Mouse (Mus musculus) MN1 (cell line): ENCODE measurements around the gene Sytl3.

Source experiments
- DNase-seq: peaks from one replicate; pipeline ENCODE4 v3.0.0-alpha.2; 2016; ENCODE audit warnings: low spot score

Sytl3 gene

DNA sequence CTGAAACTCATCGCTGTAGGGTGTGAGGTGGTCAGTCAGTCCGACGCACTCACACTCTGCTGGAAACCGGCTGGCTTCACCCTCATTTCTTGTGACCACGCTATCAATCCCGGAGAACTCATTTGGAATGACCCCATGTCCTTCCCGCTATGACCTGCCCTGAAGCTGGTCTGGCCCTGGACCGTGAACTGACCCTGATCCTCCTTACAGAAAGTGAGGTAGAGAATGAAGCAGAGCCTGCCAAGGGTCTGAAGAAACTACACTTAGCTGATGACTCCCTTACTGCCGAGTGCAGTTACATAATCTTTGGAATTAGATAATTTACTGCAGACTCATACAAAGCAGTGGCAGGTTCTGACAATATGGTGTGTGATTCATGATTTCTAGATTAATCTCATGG lies 96.3 kb downstream of the Sytl3 start:
- no peak for DNase-seq

DNA sequence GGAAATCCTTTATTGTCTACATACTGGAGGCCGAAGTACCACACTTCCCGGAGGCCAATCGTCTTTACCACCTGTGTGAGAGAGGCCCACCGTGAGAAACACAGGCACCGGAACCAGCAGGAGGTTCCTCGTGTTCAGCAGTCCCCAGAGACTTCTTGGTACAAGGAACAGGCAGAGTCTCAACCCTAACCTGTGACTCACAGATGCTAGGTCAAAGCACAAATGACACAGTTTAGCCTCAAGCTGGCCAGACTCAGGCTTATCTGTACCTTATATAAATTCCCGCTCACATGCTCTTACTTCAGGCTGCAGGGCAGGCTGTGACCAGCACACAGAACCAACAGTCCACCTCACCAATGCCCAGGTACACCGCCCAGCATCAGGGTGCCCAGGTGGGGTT lies 97.0 kb downstream of the Sytl3 start:
- DNase-seq = no peak

DNA sequence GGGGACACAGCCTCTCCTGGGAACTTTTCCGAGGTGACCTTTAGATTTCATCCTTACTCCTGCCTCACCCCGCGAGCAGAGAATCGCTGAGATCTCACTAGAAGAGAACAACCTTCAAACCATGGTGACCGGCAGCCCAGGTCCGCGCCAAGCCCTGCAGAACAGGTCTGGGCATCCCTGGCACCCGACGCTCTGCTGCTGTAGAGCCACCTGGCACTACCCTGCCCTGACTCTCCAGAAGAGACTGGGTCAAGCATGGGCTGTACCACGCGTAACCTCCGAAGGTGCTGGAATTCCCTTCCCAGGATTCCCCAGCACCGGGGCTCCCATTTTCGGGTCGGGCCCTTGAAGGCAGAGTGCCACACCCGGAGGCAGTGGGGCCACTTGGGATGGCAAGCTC lies 99.0 kb downstream of the Sytl3 start:
- DNase-seq = no peak

DNA sequence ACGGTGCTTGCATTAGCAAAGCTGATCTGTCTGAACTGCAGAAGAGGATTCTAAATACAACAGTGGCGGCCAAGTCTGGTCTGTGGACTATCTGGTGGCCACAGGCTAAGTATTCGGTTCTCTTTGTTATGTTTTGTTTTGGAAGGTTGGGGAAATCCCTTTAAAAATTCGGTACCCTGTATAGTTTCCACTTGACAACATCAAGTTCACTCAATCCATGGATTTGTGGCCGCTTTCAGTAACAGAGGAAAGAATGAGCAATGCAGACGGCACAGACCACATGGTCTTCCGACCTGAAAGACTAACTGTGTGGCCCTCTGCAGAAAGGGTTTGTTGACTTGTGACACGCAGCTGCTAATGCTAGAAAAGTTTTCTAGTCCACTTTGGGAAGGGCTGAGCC lies 100.0 kb downstream of the Sytl3 start:
- no peak for DNase-seq

DNA sequence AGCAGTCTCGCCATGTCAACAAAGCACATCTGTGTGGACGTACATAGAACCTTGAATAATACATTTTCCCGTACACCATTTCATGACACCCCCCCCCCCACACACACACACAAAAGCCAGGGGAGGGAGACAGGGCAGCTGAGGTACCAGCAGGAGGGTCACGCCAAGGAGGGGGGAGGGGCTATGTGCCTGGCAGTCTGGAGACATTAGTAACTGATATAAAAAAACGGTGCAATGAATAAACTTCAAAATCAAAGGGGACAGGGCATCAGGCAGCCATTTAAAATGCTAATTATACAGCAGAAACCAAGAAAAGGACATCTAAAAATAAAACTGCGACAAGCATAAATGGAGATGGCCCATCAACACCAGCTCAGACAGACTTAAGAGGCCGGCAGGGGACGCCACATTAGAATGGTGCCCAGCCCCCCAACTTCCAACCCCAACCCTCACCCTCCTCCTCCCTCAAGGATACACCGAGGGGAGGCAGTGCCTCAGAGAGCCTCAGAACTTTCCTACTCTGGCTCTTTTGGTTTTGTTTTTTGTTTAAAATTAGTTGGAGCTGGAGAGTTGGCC lies 100.9 kb downstream of the Sytl3 start:
- DNase-seq = no peak

DNA sequence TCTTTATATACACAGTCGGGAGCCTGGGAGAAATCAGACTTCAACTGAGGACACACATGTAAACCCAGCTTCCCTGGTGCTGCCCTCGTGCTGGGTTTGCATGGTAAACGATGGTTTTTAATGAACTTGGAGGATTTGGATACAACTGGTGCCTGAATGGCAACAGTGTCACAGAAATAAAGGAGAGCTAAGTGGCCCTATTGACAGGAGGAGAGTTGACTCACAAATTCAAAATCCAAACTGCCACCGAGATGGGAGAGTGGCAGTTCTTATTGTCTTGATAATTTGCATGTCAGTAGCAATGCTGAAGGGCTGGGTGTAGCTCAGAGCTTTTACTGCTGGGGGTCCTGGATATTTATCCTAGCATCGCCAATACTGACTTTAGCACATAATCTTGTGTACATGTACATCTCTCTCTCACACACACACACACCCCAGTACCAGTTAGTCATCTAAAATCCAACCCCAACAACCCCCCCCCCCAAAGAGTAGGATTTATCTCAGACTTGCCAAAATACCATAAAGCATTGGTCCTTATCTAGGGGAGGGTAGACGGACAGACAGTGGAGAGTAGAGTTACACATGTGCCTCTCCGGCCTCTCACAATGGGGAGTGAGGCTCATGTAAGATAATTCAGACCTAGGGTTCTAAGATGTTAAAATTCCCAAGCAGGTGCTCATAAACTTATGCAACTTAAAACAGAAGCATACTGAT lies 104.8 kb downstream of the Sytl3 start:
- DNase-seq = no peak

DNA sequence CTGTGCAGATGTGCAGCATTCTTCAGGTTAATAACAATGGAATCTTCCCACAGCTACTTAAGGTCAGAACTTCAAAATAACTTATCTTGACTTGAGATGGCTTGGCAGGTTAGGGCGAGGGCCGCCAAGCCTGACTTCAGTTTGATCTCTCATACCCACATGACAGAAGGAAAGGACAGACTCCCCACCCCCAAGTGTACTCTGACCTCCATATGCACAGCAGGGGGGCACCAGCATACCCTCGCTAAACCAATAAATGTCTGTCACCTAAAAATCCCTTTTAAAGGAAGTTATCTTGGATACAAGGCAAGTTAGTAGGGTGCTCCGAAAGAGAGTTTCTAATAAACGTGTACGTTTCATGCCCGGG lies 105.3 kb downstream of the Sytl3 start:
- no peak for DNase-seq

DNA sequence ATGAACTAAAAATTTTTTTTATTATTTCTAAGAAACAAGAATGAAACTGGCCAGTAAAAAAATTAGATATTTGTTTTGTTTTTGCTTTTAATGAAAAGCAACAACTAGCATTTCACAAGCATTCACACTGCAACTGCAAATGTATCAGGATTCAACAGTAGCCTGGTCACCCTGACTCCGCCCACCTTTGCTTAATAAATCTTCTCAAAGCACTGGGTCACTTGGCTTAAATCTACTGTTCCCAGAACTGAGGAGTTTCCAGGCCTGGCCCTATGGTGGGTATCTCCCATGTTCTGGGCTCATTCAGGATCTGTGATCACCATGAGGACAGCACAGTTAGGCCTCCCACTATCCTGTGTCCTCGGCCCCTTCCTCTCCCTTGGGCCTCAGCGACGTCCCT lies 105.8 kb downstream of the Sytl3 start:
- no peak for DNase-seq

DNA sequence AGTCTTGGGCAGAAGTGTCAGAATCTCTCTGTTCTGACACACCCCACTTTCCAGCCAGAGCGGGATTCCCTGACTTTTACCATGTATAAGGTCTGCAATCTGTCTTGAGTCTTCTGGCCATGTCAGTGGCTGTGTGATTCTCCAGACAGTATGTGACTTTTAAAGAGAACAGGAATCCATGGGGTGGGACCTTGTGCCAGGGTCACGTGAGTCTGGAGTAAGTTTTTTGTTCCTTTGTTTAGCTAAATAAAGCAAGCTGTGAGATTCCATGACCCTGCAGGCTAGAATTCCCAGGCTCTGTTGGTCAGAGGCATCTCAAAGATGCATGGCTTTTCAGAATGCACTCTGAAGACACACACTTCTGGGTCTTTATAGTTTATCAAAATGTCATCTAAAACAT lies 107.0 kb downstream of the Sytl3 start:
- no peak for DNase-seq

DNA sequence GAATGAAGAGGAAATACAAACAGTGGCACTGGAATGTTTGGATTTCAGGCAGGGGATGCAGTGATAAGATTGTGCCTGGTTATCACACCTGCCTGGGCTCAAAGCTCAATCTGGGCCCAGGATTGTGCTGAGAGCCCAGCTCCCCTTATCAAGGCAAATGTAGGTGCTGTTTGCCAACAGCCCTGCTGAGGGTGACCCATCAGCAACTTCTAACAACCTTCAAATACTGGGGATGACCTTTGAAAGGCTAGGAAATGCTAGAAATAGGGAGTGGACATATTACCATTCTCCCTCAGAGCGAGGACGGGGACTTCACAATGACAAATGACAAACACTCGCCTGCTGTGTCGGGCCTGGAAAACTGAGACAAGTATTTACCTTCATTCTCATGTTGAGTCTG lies 107.9 kb downstream of the Sytl3 start:
- DNase-seq = no peak

DNA sequence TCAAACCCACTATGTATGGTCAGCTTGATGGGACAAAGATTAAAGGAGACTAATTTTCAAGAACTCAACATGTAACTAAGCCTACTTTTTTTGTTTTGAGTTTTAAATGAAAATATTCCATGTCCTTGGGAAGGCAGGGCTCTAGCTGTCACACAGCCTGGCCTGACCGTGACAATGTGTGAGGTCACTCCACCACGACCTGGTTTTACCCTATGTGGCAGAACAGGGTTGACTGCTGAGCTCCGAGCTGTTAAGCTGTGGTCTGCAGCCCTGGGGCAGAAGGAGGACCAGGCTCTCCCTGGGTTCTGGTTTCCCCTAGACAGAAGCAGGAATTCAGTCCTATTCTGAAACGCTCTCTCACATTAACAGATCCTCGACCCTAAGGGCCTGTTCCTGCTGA lies 108.9 kb downstream of the Sytl3 start:
- DNase-seq = no peak

DNA sequence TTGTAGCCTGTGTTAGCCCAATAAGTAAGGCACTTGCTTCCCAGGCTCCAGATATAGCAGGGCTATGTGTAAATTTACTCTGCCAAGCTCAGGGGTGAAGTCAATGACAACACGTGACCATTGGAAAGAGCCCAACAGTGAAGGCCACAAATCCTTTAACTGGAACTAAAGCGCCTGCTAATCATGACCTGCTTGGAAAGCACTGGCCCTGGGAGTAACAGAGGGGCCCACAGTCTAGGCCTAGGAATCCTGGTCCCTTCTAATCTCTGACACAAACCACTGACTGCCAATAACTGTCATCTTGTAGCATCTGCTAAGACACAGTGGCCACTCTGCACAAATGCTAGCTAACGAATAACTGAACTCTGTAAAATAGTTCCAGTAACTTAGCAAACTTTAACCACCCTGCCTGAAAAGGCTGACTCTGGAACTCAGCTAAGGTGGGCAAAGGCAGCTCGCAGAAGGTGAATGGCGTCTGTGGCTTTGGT lies 109.5 kb downstream of the Sytl3 start:
- DNase-seq = no peak

DNA sequence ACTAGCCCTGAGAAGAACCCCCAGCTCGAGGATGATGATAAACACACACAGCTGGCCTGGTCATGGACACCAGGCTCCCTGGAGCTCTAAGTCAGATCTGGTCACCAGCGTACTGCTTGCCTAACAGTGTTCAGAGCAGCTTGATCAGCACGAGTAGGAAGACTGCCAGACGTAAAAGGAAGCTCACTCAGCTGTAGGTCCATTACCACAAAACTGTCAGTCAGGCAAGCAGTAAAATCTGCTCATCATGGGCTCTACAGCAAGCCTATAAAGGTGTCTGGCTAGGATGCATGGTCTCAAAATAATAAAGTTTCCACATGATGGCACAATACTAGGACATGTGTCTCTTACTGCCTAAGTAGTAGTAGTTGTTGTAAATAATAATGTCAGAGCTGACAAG lies 110.7 kb downstream of the Sytl3 start:
- no peak for DNase-seq

DNA sequence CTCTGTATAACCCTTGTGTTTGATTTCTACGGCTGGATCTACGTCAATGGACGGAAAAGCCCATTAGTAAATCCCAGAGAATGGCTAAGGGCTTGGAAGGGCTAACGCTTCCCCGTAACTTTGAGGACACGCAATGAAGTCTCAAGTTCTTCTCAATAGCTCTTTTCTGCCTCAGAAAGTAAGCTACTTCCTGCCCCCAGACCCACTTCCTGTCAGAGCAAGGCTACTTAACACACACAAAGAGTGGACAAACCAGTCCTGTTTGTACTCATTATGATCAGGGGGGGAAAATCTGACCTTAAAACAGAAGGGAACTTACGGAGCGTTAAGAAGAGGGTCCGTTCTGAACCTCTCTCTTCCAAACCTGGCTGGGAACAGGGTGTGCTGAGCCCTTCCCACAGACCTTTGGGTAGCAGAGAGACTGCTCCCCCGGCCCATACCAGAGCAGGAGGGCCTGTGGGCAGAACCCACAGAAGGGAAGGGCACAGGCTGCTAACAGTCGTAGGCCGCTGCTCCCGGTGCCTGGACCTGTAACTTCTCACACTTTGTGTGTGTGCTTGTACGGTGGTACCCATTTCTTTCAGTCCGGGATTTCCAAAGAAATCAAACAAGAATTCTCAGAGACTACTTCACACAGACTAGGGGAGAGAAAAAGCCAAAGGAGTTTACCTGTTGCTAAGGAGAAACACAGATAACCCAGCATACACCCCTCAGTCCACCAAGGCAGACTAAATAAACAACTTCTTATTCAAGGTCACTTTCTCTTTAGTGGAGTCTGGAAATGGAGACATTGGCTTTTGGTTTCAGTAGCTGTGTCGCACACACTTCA lies 113.0 kb downstream of the Sytl3 start:
- DNase-seq = no peak

DNA sequence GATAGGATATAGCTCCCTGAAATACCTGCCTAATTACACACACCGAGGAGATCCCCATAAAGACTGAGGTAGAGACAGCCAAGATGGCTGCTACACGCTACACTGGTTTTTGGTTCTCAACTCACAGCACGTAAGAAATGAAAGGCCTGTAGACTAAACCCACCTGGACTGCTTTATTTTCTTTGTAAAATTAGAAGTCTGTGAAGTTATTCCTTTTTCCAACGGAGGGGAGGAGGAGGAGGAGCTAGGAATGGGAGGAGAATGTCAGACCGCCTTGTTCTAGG lies 113.5 kb downstream of the Sytl3 start:
- DNase-seq = no peak

DNA sequence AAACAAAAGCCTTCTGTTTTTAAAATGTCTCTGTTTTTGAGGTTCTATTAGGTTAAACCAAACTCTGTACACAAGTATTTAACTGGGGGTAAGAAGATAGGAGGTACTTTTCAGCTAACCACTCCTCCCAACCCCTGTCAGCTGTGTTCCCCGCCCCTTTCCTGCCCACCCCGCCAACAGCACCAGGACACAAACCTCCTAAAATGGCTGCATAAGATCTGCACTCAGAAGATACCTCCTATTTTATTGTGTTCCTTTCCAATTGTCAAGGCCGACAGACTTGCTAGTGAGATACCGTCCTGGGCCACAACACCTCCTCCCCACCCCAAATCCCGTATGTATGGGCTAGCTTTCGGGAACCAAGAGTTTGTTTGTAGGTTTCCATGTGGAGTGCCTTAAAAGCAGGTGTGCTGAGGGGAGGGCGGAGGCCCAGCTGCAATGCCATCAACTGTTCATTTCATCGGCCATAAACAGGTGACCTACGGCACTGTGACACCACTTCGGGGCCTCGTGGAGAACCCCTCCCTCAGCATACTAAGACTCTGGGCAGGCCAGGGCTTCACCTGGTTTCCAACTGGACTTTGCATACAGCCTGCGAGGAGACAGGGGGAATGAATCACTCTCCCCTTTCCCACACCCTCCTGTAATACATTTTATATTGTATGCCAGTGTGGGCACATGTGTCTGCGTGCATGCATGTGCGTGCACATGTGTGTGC lies 114.5 kb downstream of the Sytl3 start:
- DNase-seq = no peak

DNA sequence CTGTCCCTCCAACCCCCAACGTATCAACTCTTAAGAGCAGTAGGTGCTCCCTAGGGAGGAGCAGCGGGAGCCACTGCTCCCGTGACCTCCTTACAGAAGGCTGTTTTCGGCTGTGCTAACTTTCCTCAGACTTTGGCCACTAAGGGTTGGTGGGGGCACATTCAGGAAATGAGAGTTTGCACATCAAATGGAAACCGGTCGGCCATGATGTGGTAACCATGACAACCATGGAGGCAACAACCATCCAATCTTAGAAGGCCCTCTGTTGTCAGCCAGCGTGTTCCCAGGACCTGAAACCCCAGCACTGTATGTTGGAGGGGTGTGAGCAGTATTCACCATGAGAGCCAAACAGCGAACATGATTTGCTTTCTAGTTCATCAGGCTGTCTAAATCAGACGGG lies 116.3 kb downstream of the Sytl3 start:
- DNase-seq = no peak

DNA sequence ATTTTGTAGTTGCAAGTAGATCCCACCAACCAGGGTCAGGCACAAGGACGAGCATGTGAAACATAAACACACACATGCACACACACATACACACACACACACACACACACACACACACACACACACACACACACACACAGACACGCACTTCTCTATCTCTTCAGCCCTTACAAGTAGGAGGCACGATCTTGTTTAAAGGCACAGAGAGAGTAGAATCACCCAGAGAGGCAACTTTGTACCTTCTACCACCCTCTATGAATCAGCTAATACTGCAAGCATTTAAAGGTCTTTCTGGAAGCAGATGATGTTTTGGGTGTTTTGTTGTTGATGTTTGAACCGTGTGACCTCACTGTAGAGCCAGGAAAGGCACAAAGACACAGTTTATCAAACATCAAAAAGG lies 116.8 kb downstream of the Sytl3 start:
- no peak for DNase-seq

DNA sequence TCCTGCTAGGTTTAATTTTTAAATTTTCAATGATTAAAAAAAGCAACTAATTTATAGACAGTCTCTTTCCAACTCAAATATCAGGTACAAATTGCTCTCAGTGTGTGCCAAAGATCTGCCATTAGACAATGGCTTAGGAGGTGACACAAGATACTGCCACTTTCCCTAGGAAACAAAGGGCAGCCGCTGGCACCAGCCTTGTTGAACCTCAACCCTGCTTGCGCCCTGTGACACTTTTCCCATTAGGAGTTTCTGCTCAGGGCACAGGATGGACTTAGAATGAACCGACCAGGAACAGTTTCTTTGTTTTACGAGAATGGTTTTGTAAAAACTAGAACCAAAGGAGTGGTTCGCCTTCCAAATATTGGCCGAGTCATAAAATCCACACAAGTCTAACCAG lies 117.2 kb downstream of the Sytl3 start:
- DNase-seq = no peak

DNA sequence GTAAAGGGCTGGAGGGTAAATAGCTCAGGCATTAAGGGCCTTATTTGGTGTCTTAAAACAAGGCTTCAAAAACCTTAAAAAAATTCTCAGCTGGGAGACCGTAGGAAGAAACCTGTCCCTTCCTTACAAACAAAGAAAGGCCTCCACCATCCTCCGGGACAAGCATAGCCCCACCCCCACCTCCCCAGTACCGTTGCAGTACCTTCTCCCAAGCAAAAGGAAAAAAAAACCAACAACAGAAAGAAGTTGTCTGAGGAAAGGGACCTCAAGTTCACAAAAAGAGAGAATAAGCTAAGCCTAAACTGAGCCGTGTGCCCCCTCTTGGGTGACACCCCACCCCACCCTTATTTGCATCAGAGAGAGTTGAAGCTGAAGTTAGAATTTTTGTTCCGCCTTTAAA lies 117.7 kb downstream of the Sytl3 start:
- no peak for DNase-seq

DNA sequence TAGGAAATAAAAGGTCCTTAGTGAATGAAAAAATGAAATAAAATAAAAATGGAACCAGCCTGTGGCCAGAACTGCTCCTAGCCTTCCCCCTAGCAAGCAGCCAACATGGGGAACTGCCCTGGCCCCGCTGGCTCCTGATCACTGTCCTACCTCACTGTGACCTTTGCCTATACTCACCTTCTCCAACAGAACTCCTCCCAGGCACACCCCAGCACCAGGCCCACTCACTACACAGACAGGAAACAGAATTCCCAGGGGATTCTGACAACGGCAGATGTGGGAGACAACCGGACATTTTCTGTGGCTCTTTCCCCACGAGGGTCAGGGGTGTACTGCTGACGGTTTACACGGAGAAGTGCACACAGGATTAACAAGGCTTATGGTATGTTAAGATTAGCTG lies 118.2 kb downstream of the Sytl3 start:
- no peak for DNase-seq

DNA sequence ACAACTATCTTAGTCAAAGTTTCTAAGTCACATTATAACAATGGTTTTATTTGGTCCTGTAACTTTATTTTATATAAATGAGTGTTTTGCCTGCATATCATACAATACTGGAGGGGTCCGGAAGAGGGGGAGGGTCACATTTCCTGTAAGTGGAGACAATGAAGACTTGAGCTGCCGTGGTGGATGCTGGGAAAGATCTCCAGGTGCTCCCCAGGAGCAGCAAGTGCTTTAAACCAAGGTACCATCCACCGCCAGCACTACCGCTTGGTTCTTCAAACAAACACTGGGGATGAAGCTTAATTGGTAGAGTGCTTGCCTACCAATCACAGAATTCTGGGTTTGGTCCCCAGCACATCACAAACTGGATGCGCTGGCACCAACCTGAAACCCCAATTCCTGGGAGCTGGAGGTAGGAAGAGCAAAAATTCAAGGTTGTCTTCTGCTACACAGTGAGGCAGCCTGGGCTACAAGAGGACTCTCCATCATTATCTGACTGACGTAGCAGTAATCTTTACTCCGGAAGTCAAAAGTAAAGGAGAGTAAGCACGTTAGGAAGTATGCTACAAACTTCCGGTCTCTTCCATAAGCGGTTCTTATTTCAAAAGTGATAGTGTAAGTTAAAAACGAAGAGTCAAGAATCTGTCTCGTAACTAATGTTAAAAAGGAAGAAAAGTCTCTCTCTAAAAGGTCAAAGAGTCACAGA lies 118.9 kb downstream of the Sytl3 start:
- no peak for DNase-seq
